Mouse (Mus musculus) liver, embryonic 11.5 days (tissue): ENCODE results near the gene Misp. TPM values are rescaled to one million over a fixed set of nuclear protein-coding genes. Genes with fewer than 3 reads are reported as not detected.
A peak's percentile ranks its signal among the peaks of the same experiment; 100 is the strongest.

Experiments used
- ATAC-seq: fragments of 200-750 bp; cut with Nextera tagmentation; replicated peaks from 2 replicates; pipeline ENCODE4 v1.8.0; 2017; ENCODE audit warnings: moderate number of reproducible peaks, mild to moderate bottlenecking, moderate TSS enrichment, moderate library complexity; ENCODE audit not compliant: low FRiP score
- DNase-seq: peaks from one replicate; pipeline ENCODE4 v3.0.0-alpha.2; 2017; ENCODE audit warnings: low spot score
- H3K27ac ChIP-seq: fragments of 300-500 bp; sonication (generic); 2 replicates; pipeline ENCODE4 v1.5.1; 2014; ENCODE audit warnings: mild to moderate bottlenecking, low read depth, low read length, control low read depth
- H3K27me3 ChIP-seq: fragments of 300-500 bp; sonication (generic); replicated peaks from 2 replicates; pipeline ENCODE4 v1.6.1; 2014; ENCODE audit warnings: low read length, mixed read lengths; ENCODE audit not compliant: control insufficient read depth, insufficient read depth
- H3K36me3 ChIP-seq: fragments of 300-500 bp; sonication (generic); 2 replicates; pipeline ENCODE4 v1.6.1; 2014; ENCODE audit warnings: mild to moderate bottlenecking, low read length, moderate library complexity, mixed read lengths; ENCODE audit not compliant: control insufficient read depth, insufficient read depth
- H3K4me1 ChIP-seq: fragments of 300-500 bp; sonication (generic); replicated peaks from 2 replicates; pipeline ENCODE4 v1.6.1; 2014; ENCODE audit warnings: low read length, mixed read lengths; ENCODE audit not compliant: control insufficient read depth, insufficient read depth
- H3K4me2 ChIP-seq: fragments of 300-500 bp; sonication (generic); 2 replicates; pipeline ENCODE4 v1.6.1; 2014; ENCODE audit warnings: mild to moderate bottlenecking, control low read depth, moderate library complexity
- H3K4me3 ChIP-seq: fragments of 300-500 bp; sonication (generic); 2 replicates; pipeline ENCODE4 v1.5.1; 2014; ENCODE audit warnings: low read depth, low read length, control low read depth
- H3K9ac ChIP-seq: fragments of 300-500 bp; sonication (generic); 2 replicates; pipeline ENCODE4 v1.6.1; 2014; ENCODE audit warnings: low read depth, low read length, control low read depth
- H3K9me3 ChIP-seq: fragments of 300-500 bp; sonication (generic); 2 replicates; pipeline ENCODE4 v1.6.1; 2016; ENCODE audit warnings: low read length, inconsistent platforms, mixed read lengths; ENCODE audit not compliant: control insufficient read depth
- WGBS: fragments of 180-500 bp; shearing (Covaris S2); extraction: QIAGEN DNeasy Blood & Tissue Kit; methylation state at CpG from one replicate; pipeline ENCODE4 v1.1.7; 2014; 5-methylcytosine and 5-hydroxymethylcytosine counted together
- polyA plus RNA-seq: library from polyadenylated mRNA; unstranded; fragments of >200 nt; fragmentation: Nextera tagmentation; extraction: Ambion mirVana; gene quantifications from 2 replicates; pipeline ENCODE4 v1.2.1, GENCODE M21; 2014

Misp gene
- polyA plus RNA-seq, 1 experiment from 2014 or later = 1.5 TPM

GRCm38 (mm10) chr10:79811736-79812637 lies 8.8 kb upstream of the Misp start:
- ATAC-seq = 0 out of 2 replicates have a peak, but pooled peaks have one; percentile 35
- no peak overlapping the region for H3K4me2 ChIP-seq
- 20% methylated on average over 15 of the region's 15 CpGs for WGBS
- no peaks in the 10 kb centered on the region for H3K27me3 ChIP-seq
- DNase-seq = peak; percentile 81
- peaks cover 3% of the 10 kb centered on the region; the same call in 1 of the 2 replicates for H3K36me3 ChIP-seq
- H3K27ac ChIP-seq = no peak overlapping the region
- no peaks in the 10 kb centered on the region for H3K9me3 ChIP-seq
- H3K4me1 ChIP-seq = peaks cover 6% of the 10 kb centered on the region
- no peak overlapping the region for H3K9ac ChIP-seq
- no peak overlapping the region for H3K4me3 ChIP-seq

- no peak overlapping the region for H3K9ac ChIP-seq
- no peaks in the 10 kb centered on the region for H3K9me3 ChIP-seq
- no peak overlapping the region for H3K27ac ChIP-seq
- H3K36me3 ChIP-seq = no peaks in the 10 kb centered on the region; the same call in 1 of the 2 replicates
- no peak overlapping the region for H3K4me3 ChIP-seq
- 0 out of 2 replicates have a peak, but pooled peaks cover 2% of the 10 kb centered on the region for H3K4me1 ChIP-seq
- H3K4me2 ChIP-seq = no peak overlapping the region
- 76% methylated on average over 5 of the region's 5 CpGs for WGBS
- DNase-seq (no peak), ATAC-seq (no peak)
- H3K27me3 ChIP-seq = no peaks in the 10 kb centered on the region
Measured at GRCm38 (mm10) chr10:79814271-79814842, 6.4 kb upstream of the Misp start.

- Histone ChIP-seq H3K4me1 (0 out of 2 replicates have a peak, but pooled peaks cover 2% of the 10 kb centered on the region), H3K4me3 (no peak overlapping the region), H3K4me2 (no peak overlapping the region), H3K9me3 (no peaks in the 10 kb centered on the region), H3K9ac (no peak overlapping the region), H3K27me3 (no peaks in the 10 kb centered on the region), H3K27ac (no peak overlapping the region), H3K36me3 (no peaks in the 10 kb centered on the region; the same call in 1 of the 2 replicates)
- WGBS = 77% methylated on average over 12 of the region's 12 CpGs
- DNase-seq = no peak
- no peak for ATAC-seq
Measured at GRCm38 (mm10) chr10:79815671-79816494, 4.9 kb upstream of the Misp start.

- Histone ChIP-seq H3K9me3 (no peaks in the 10 kb centered on the region), H3K4me1 (0 out of 2 replicates have a peak, but pooled peaks cover 2% of the 10 kb centered on the region), H3K4me3 (no peak overlapping the region), H3K27ac (no peak overlapping the region), H3K27me3 (no peaks in the 10 kb centered on the region), H3K9ac (no peak overlapping the region), H3K4me2 (no peak overlapping the region), H3K36me3 (no peaks in the 10 kb centered on the region)
- 60% methylated on average over 2 of the region's 2 CpGs for WGBS
- no peak for ATAC-seq
- no peak for DNase-seq
Measured at GRCm38 (mm10) chr10:79817111-79817510, 3.7 kb upstream of the Misp start.

GRCm38 (mm10) chr10:79818225-79818624 lies 2.6 kb upstream of the Misp start:
- Histone ChIP-seq H3K36me3 (no peaks in the 10 kb centered on the region), H3K4me2 (no peak overlapping the region), H3K9ac (no peak overlapping the region), H3K4me1 (peaks cover 11% of the 10 kb centered on the region; the same call in 1 of the 2 replicates), H3K9me3 (no peaks in the 10 kb centered on the region), H3K4me3 (no peak overlapping the region), H3K27me3 (no peaks in the 10 kb centered on the region), H3K27ac (no peak overlapping the region)
- DNase-seq (no peak), ATAC-seq (no peak)
- 48% methylated on average over 4 of the region's 4 CpGs for whole genome bisulfite sequencing

- no peak overlapping the region for H3K27ac ChIP-seq
- no peak overlapping the region for H3K4me2 ChIP-seq
- no peaks in the 10 kb centered on the region for H3K27me3 ChIP-seq
- ATAC-seq (no peak), DNase-seq (no peak)
- no peaks in the 10 kb centered on the region for H3K9me3 ChIP-seq
- peaks cover 14% of the 10 kb centered on the region; the same call in 1 of the 2 replicates for H3K4me1 ChIP-seq
- H3K9ac ChIP-seq = no peak overlapping the region
- no peaks in the 10 kb centered on the region for H3K36me3 ChIP-seq
- 85% methylated on average over 17 of the region's 17 CpGs for WGBS
- H3K4me3 ChIP-seq = no peak overlapping the region
Measured at GRCm38 (mm10) chr10:79819606-79820005, 1.2 kb upstream of the Misp start.

- no peak for DNase-seq
- Histone ChIP-seq H3K4me1 (peaks cover 14% of the 10 kb centered on the region; the same call in 1 of the 2 replicates), H3K4me3 (no peak overlapping the region), H3K36me3 (no peaks in the 10 kb centered on the region), H3K9ac (no peak overlapping the region), H3K9me3 (no peaks in the 10 kb centered on the region), H3K4me2 (no peak overlapping the region), H3K27ac (no peak overlapping the region), H3K27me3 (no peaks in the 10 kb centered on the region)
- WGBS = 81% methylated on average over 8 of the region's 8 CpGs
- ATAC-seq = no peak
Measured at GRCm38 (mm10) chr10:79820277-79820676, 512 bp upstream of the Misp start.

- no peak overlapping the region for H3K4me3 ChIP-seq
- no peak overlapping the region for H3K9ac ChIP-seq
- no peak for DNase-seq
- peaks cover 14% of the 10 kb centered on the region; the same call in 1 of the 2 replicates for H3K4me1 ChIP-seq
- WGBS = 88% methylated on average over 12 of the region's 12 CpGs
- no peak overlapping the region for H3K27ac ChIP-seq
- ATAC-seq = no peak
- no peak overlapping the region for H3K4me2 ChIP-seq
- no peaks in the 10 kb centered on the region for H3K36me3 ChIP-seq
- H3K9me3 ChIP-seq = no peaks in the 10 kb centered on the region
- no peaks in the 10 kb centered on the region for H3K27me3 ChIP-seq
Measured at GRCm38 (mm10) chr10:79821731-79822130, 942 bp downstream of the Misp start.
